Mouse (Mus musculus) embryonic facial prominence, embryonic 14.5 days (tissue): ENCODE data around the gene H2afx. TPM values are rescaled to one million over a fixed set of nuclear protein-coding genes. Genes with fewer than 3 reads are reported as not detected.

ENCODE experiments used
- ATAC-seq: fragments of 200-750 bp; cut with Nextera tagmentation; 2 replicates; pipeline ENCODE4 v1.8.0; 2017; ENCODE audit warnings: low read depth, moderate number of reproducible peaks, moderate TSS enrichment
- DNase-seq: peaks from one replicate; pipeline ENCODE4 v3.0.0-alpha.2; 2015; ENCODE audit warnings: low spot score
- H3K27ac ChIP-seq: fragments of 300-500 bp; sonication (generic); replicated peaks from 2 replicates; pipeline ENCODE4 v1.5.1; 2014; ENCODE audit warnings: low read depth, mild to moderate bottlenecking, low read length, moderate library complexity
- H3K27me3 ChIP-seq: fragments of 300-500 bp; sonication (generic); replicated peaks from 2 replicates; pipeline ENCODE4 v1.6.1; 2014; ENCODE audit warnings: low read length; ENCODE audit not compliant: control insufficient read depth, insufficient read depth
- H3K36me3 ChIP-seq: fragments of 300-500 bp; sonication (generic); 2 replicates; pipeline ENCODE4 v1.6.1; 2014; ENCODE audit warnings: low read length, mixed read lengths; ENCODE audit not compliant: control insufficient read depth, insufficient read depth
- H3K4me1 ChIP-seq: fragments of 300-500 bp; sonication (generic); 2 replicates; pipeline ENCODE4 v1.6.1; 2014; ENCODE audit warnings: antibody characterized with exemption, low read length; ENCODE audit not compliant: control insufficient read depth, insufficient read depth
- H3K4me2 ChIP-seq: fragments of 300-500 bp; sonication (generic); 2 replicates; pipeline ENCODE4 v1.6.1; 2014; ENCODE audit warnings: low read depth, mild to moderate bottlenecking, low read length, moderate library complexity, mixed read lengths
- H3K4me3 ChIP-seq: fragments of 300-500 bp; sonication (generic); 2 replicates; pipeline ENCODE4 v1.5.1; 2014; ENCODE audit warnings: low read depth, mild to moderate bottlenecking, low read length
- H3K9ac ChIP-seq: fragments of 300-500 bp; sonication (generic); 2 replicates; pipeline ENCODE4 v1.6.1; 2014; ENCODE audit warnings: low read depth, mild to moderate bottlenecking, low read length, moderate library complexity, mixed read lengths
- H3K9me3 ChIP-seq: fragments of 300-500 bp; sonication (generic); 2 replicates; pipeline ENCODE4 v1.6.1; 2016; ENCODE audit warnings: low read length; ENCODE audit not compliant: control insufficient read depth
- WGBS: fragments of 180-500 bp; shearing (Covaris S2); extraction: QIAGEN DNeasy Blood & Tissue Kit; methylation state at CpG from one replicate; pipeline ENCODE4 v1.1.7; 2014; 5-methylcytosine and 5-hydroxymethylcytosine counted together
- polyA plus RNA-seq: library from polyadenylated mRNA; unstranded; fragments of >200 nt; fragmentation: Nextera tagmentation; extraction: Ambion mirVana; gene quantifications from 2 replicates; pipeline ENCODE4 v1.2.1, GENCODE M21; 2014

The H2afx gene
- polyA plus RNA-seq, result 202 and 227 TPM in 2 replicates

DNA sequence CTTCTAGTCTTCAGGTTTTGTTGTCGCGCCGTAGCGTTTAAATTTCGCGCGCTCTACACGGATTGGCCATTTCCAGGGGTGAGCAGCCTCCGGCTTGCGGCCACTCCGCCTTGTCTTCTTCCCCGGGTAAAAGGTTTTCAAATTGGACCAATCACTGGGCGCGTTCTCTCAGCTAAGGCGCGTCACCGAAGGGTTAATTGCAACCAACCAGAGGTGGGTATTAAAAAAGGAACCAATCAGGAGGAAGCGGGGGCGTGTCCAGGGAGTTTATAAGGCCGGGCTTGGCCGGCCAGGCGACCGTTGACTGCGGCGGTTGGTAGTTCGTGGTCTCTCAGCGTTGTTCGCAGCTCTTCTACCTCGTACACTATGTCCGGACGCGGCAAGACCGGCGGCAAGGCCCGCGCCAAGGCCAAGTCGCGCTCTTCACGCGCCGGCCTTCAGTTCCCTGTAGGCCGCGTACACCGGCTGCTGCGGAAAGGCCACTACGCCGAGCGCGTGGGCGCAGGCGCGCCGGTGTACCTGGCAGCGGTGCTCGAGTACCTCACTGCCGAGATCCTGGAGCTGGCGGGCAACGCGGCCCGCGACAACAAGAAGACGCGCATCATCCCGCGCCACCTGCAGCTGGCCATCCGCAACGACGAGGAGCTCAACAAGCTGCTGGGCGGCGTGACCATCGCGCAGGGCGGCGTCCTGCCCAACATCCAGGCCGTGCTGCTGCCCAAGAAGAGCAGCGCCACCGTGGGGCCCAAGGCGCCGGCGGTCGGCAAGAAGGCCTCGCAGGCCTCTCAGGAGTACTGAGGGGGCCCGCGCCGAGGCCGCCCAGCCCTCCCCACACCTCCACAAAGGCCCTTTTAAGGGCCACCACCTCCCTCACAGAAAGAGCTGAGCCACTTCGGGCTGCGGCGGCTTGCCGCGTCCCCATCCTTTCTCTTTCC is at the start of gene H2afx:
H2afx (plus strand) TSS at position 299 of the 935 bp plus-strand sequence.
- ATAC-seq, result peak; percentile 95
- DNase-seq, result peak; percentile 100
- under 1% methylated on average over 55 of the region's 91 CpGs for WGBS
- Histone ChIP-seq H3K4me1 (peaks cover 12% of the 10 kb centered on the region), H3K36me3 (peaks cover 70% of the 10 kb centered on the region), H3K27ac (peak within 1 kb of the TSS; percentile 94), H3K4me2 (peak within 1 kb of the TSS; percentile 85), H3K27me3 (no peaks in the 10 kb centered on the region), H3K9me3 (no peaks in the 10 kb centered on the region), H3K9ac (peak within 1 kb of the TSS; percentile 96), H3K4me3 (peak within 1 kb of the TSS; percentile 90)

DNA sequence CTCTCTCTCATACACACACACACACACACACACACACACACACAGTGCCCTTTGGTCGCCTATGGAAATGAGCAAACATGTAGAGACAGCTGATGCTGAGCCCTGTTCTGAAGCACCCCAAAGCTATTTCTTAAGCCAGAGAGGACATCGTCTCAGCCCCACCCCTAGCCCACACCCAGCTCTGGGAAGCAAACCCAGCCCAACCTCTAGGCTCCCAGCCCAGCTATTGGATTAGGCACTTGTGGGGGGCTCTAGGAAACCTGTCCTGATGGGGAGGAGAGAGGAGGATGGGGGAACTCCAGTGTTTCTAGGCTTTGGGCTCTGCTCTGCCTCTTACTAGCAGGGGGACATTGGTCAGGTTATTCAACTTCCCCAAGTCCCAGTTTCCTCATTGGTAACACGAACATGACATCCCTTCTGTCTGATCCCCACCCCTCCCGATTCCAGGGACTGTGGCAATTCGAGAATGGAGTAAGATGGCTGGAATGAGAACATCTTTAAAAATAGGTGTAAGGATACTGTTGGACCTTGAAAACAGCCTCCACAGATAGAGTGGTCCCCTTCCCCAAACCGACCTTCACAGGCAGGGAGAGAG is 48.1 kb upstream of the H2afx start:
- Histone ChIP-seq H3K4me3 (no peak overlapping the region), H3K27me3 (peaks cover 34% of the 10 kb centered on the region), H3K36me3 (peaks cover 10% of the 10 kb centered on the region; the same call in 1 of the 2 replicates), H3K9me3 (no peaks in the 10 kb centered on the region), H3K27ac (no peak overlapping the region), H3K4me1 (peaks cover 11% of the 10 kb centered on the region; the same call in 1 of the 2 replicates), H3K9ac (no peak overlapping the region), H3K4me2 (no peak overlapping the region)
- no peak for ATAC-seq
- no peak for DNase-seq
- 7% methylated on average over 6 of the region's 6 CpGs for WGBS

DNA sequence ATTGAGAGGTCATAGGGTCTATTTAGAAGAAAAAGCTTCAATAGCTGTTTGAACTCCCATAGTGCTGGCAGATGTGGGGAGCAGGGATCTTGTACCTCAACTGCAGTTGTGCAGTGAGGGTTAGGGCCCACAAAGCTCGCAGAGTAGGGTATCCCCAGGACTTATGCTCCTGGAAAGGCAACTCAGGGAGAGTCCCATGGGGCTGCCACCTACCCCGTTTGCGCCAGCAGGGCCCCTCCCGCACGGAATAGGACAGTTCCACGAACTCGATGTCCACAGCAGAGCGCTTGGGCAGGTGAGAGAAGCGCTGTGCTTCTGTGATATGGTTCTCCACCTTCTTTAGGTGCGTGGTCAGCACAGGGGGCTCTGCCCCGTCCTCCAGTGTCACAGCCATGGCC is 47.5 kb upstream of the H2afx start:
- H3K27ac ChIP-seq, result no peak overlapping the region
- peak overlapping the region; percentile 80 for H3K4me2 ChIP-seq
- peaks cover 34% of the 10 kb centered on the region for H3K27me3 ChIP-seq
- WGBS, result 8% methylated on average over 8 of the region's 11 CpGs
- no peaks in the 10 kb centered on the region for H3K9me3 ChIP-seq
- peaks cover 15% of the 10 kb centered on the region; the same call in 1 of the 2 replicates for H3K36me3 ChIP-seq
- DNase-seq (no peak), ATAC-seq (no peak)
- peak overlapping the region; percentile 55 for H3K4me3 ChIP-seq
- H3K4me1 ChIP-seq, result peaks cover 11% of the 10 kb centered on the region; the same call in 1 of the 2 replicates
- H3K9ac ChIP-seq, result peak overlapping the region; percentile 74

DNA sequence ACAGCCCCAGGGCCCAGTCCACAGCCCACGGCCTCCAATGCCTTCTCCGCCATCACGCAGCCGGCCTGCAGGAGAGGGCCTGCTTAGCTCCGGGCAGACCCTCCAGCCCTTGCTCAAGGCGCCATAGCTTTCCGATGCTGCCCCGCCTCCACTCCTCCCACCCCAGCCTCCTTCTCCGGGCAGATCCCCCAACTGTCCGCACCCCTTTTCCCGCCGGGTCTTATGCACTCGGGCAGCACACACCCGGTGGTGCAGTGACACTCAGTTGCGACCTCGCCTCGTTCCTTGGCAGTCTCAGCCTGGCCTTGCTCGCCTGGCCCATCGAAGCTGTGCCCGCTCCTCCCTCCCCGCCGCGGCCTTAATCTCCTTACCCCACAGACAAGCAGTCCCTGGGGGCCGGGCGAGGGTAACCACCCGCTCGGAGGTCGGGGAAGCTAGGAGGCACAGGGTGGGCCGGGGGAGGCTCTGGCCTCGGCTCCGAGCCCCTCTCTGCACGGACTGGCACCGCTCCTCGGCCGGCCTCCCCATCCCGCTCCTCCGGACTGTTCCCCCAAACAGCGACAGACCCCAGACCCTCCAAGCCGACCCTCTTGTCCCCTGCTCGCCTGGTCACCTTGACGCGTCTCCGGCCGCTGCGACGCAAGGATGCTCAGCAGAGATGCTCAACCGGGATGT is 47.0 kb upstream of the H2afx start:
- Histone ChIP-seq H3K4me3 (peak overlapping the region; percentile 55), H3K27me3 (peaks cover 34% of the 10 kb centered on the region), H3K4me1 (peaks cover 11% of the 10 kb centered on the region; the same call in 1 of the 2 replicates), H3K36me3 (peaks cover 21% of the 10 kb centered on the region), H3K27ac (no peak overlapping the region), H3K9me3 (no peaks in the 10 kb centered on the region), H3K4me2 (peak overlapping the region; percentile 80), H3K9ac (peak overlapping the region; percentile 74)
- DNase-seq (peak; percentile 39), ATAC-seq (peak; percentile 62)
- WGBS, result under 1% methylated on average over 29 of the region's 47 CpGs

DNA sequence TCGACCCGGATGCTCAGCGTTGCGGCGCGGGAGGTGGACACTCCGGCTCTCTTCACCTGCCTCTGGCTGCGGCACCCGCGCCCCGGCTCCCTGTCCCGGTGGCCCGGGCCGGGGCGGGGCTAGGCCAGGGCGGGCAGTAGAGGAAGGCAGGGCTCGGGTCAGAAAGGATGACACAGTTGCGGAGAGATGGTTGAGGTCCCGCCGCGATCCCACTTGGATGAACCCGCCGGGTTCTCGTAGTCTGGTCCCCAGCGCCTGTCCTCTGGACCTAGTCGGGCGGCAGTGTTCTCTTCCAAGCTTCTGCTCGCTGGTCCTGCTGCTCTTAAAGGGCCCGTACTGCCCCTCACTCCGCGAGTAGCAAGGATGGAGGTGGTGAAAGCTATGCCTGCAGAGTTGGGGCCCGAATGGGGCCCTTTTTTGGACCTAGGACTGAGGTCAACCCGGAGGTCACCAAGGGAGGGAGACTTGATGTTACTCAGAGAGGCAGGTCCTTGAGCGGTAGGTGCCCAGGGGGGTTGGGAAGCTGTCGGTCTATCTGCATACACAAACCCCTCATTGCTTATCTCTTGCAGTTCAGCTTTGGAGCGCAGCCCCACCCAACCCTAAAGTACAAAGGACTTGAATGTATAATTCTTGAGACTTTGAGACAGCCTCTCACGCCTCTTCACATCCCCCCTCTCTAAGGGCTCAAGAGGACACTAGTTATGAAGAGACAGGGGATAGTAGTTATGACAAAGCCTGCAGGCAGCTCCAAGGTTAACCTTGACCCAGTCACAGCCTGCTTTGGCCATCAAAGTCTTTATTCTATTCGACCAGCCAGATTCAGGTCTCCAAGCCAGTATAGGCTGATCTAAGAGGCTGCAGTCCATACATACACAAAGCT is 46.2 kb upstream of the H2afx start, which contains the start of gene Abcg4:
Abcg4 (minus strand) TSS at position 540 of the 883 bp plus-strand sequence.
- DNase-seq, result peak; percentile 25
- Histone ChIP-seq H3K36me3 (peaks cover 28% of the 10 kb centered on the region), H3K9ac (peak within 1 kb of the TSS; percentile 74), H3K27me3 (peaks cover 34% of the 10 kb centered on the region), H3K4me2 (peak within 1 kb of the TSS; percentile 80), H3K4me3 (peak within 1 kb of the TSS; percentile 55), H3K9me3 (no peaks in the 10 kb centered on the region), H3K27ac (no peak within 1 kb of the TSS), H3K4me1 (peaks cover 11% of the 10 kb centered on the region; the same call in 1 of the 2 replicates)
- 3% methylated on average over 25 of the region's 38 CpGs for WGBS
- ATAC-seq, result peak; percentile 56

DNA sequence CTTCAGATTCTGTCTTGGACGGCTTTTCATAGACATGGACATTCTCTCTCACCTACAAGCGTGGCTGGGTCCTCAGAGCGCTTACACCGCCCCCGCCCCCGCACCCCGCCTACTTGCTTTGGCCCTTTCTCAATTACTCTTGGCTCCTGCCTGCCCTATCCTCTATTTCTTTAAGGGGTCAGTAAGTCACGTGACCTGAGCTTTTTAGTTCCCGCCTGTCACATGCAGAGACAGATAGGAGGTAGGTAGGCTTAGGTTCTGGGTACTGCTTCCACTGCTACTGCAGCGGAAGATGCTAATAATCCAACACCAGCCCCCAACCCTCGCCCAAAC is 45.6 kb upstream of the H2afx start:
- Histone ChIP-seq H3K4me2 (peak overlapping the region; percentile 80; the same call in 1 of the 2 replicates), H3K9me3 (no peaks in the 10 kb centered on the region), H3K36me3 (peaks cover 34% of the 10 kb centered on the region), H3K27me3 (peaks cover 34% of the 10 kb centered on the region), H3K4me1 (peaks cover 11% of the 10 kb centered on the region; the same call in 1 of the 2 replicates), H3K4me3 (peak overlapping the region; percentile 55), H3K9ac (no peak overlapping the region), H3K27ac (no peak overlapping the region)
- no peak for ATAC-seq
- WGBS, result 10% methylated on average over 11 of the region's 11 CpGs
- DNase-seq, result no peak

DNA sequence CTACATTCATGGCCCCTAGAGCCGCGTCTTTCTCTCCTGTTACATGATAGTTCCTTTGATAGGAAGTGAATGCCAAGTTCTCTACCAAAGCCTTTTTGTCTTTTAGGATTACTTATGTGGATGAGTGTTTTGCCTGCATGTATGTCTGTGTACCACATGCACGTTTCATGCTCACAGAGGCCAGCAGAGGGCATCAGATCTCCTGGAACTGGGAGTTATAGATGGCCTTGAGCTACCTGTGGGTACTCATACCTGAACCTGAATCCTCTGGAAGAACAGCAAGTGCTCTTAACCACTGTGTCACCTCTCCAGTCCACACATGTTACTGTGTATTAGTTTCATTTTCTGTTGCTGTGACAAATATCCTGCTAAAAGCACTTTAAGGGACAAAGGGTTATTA is 42.0 kb upstream of the H2afx start:
- Histone ChIP-seq H3K4me1 (peaks cover 6% of the 10 kb centered on the region; the same call in 1 of the 2 replicates), H3K36me3 (peaks cover 68% of the 10 kb centered on the region), H3K4me2 (no peak overlapping the region), H3K9ac (no peak overlapping the region), H3K9me3 (no peaks in the 10 kb centered on the region), H3K4me3 (no peak overlapping the region), H3K27ac (no peak overlapping the region), H3K27me3 (peaks cover 27% of the 10 kb centered on the region)
- ATAC-seq (no peak), DNase-seq (peak; percentile 48)
- 71% methylated on average over 3 of the region's 3 CpGs for WGBS
